Mouse (Mus musculus) layer of hippocampus, adult 11-12 months (tissue): ENCODE measurements at regions not wholly inside any gene's neighbourhood (a gene's known extent, or its start where the extent isn't known, plus 50 kb on each side); places are given as distances from the start of the nearest gene placed in this dataset.
"Not testable (repeated sequence)": the region's sequence is repeated elsewhere in the genome, so short reads cannot be mapped to it uniquely, and the experiment has no call there.

Experiments used
- DNase-seq: peaks from one replicate; pipeline ENCODE4 v3.0.0; 2022; ENCODE audit warnings: low spot score

GRCm38 (mm10) chr6:25101761-25102160 is 145.7 kb upstream of the Tmem229a start:
- DNase-seq: no peak

GRCm38 (mm10) chr6:25087167-25087566 is 131.1 kb upstream of the Tmem229a start:
- peak; percentile 12 for DNase-seq

GRCm38 (mm10) chr6:25085871-25086270 is 129.8 kb upstream of the Tmem229a start:
- DNase-seq: no peak

GRCm38 (mm10) chr6:25085296-25085695 is 129.2 kb upstream of the Tmem229a start:
- DNase-seq: not testable (repeated sequence)

- no peak for DNase-seq
Observed at GRCm38 (mm10) chr6:25065913-25066312, 109.8 kb upstream of the Tmem229a start.

GRCm38 (mm10) chr6:25032878-25033509 is 76.9 kb upstream of the Tmem229a start:
- no peak for DNase-seq

- DNase-seq: no peak
Observed at GRCm38 (mm10) chr6:25026953-25027352, 70.9 kb upstream of the Tmem229a start.

GRCm38 (mm10) chr6:25020005-25020772 is 64.1 kb upstream of the Tmem229a start:
- peak; percentile 65 for DNase-seq

GRCm38 (mm10) chr6:25013288-25013606 is 57.1 kb upstream of the Tmem229a start:
- no peak for DNase-seq

GRCm38 (mm10) chr6:25012376-25013287 is 56.5 kb upstream of the Tmem229a start:
- no peak for DNase-seq

GRCm38 (mm10) chr6:25008856-25009255 is 52.8 kb upstream of the Tmem229a start:
- not testable (repeated sequence) for DNase-seq
